Mouse (Mus musculus): ENCODE measurements at regions not wholly inside any gene's neighbourhood (a gene's known extent, or its start where the extent isn't known, plus 50 kb on each side); places are given as distances from the start of the nearest gene placed in this dataset.

DNA sequence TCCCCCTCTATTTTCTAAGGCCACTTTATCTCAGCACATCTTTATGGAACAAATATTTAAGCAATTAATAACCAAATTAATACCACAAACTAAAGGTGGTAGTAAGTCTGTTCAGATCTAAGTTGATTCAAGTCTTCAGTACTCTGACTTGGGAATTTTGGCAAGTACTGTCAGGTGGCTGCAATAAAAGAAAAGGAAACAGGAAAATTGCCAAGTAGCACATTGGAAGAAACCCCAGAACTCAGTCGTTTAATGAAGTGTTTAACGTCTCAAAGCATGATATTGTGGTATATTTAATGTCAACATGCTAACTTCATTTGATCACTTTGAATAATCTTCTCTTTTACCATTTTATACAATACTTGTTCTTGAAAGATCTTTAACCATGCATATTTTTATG, 142.2 kb downstream of the Gm11146 start:
- no peak for DNase-seq (ENCODE audit: low spot score)

DNA sequence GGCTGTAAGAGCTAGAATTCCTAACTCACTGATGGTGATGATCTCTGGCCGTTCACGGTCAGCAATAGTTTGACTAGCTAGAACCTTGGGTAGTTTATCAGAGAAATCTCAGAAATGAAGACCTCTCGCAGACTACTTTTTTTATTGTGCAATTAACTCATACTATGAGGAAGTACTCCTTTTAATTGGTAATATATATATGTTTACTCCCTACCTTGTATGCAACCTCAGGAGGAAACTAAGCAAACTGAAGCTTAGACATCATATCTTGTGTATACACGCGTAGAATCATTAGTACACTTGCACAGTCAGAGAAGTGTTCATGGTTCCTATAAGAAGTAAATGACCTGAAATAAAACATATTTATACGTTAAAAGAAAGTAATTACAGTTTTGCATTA, 157.2 kb downstream of the Gm11146 start:
- no peak for DNase-seq (ENCODE audit: low spot score)

- peak; percentile 9 for DNase-seq (ENCODE audit: low spot score)
Observed at GRCm38 (mm10) chr16:77444006-77444405, 157.9 kb downstream of the Gm11146 start.

- DNase-seq (ENCODE audit: low spot score): no peak
Observed at GRCm38 (mm10) chr16:77443318-77443717, 158.6 kb downstream of the Gm11146 start.

- no peak for DNase-seq (ENCODE audit: low spot score)
Observed at GRCm38 (mm10) chr16:77442866-77443265, 159.0 kb downstream of the Gm11146 start.

GRCm38 (mm10) chr16:77431345-77431744, 170.5 kb downstream of the Gm11146 start:
- no peak for DNase-seq (ENCODE audit: low spot score)

- no peak for DNase-seq (ENCODE audit: low spot score)
Observed at GRCm38 (mm10) chr16:77422385-77423363, 179.2 kb downstream of the Gm11146 start.

GRCm38 (mm10) chr16:77421591-77422024, 180.3 kb downstream of the Gm11146 start:
- DNase-seq (ENCODE audit: low spot score): peak; percentile 5

DNA sequence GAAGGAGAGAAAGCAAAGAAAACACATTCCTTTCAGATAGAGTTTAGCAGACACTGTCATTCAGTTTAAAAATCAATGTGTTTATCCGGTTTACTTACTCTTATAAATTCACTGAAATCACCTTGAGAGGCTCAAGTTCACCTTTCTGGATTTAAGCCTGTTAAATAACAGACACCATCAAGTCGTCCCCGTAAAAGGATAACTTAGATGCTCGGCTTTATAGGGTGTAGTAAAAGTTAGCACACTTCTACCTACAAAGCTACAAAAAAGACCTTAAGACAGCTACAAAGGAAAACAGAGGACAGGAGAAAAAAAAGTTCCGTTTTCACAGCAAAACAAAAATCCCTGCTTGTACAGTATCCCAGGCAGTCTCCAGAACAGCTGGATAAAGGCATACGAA, 180.9 kb downstream of the Gm11146 start:
- no peak for DNase-seq (ENCODE audit: low spot score)

DNA sequence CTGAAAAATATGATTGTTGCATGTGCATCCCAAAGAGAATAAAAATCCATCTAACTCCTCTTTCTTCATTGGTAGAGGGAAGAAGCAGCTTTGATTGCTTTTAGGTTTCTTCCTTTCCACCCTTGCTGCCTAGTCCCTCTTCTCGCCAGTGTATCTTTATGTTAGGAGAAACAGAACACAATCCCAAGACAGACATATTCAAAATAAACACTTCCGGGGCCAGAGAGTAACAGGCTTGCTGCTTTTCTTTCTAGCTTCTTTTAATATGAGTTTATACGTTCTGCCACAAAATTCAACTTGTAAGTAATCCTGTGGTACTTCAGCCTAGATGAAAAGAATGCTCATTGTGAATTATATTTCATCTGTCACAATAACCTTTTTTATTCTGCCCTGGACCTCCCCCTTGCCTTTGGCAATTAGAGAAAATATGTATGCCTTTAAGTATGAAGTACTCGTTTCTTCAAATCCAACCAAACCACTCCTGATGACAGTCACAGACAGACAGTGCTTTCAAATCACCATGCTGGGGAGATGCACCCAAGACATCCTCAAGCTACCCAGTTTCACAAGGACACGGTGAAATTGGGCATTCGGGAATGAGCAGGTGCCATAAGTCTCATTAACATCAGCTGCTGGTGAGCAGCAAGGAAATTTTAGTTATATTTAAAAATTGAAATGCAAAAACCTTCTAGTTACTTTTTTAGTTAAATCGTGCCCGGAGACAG, 181.6 kb downstream of the Gm11146 start:
- DNase-seq (ENCODE audit: low spot score): no peak

DNA sequence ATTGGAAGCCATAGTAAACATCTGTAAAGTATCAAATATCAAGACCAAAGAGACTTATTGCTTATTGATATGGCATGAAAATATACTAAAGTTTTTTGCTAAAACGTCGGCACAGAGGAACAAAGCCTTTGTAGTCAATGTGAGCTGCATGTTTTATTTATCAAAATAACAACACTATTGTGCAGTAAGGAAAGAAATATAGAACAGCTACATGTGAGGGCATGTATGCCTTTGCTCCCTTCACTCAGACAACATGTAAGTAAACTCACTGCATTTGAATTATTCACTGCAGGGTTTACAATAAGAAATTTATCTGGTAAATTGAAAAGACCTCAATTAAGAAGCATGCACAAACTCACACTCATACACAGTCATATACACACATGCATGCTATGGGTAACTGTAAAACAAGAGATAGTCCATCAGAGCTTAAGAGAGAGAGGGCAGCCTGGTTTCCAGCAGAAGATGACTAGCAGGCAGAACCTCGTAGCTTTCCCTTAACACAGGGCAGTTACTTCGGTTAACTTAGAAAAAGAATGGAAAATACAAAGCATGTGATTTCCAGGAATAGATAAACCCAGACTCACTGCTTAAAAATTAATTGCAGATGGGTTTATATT, 182.7 kb downstream of the Gm11146 start:
- no peak for DNase-seq (ENCODE audit: low spot score)

DNA sequence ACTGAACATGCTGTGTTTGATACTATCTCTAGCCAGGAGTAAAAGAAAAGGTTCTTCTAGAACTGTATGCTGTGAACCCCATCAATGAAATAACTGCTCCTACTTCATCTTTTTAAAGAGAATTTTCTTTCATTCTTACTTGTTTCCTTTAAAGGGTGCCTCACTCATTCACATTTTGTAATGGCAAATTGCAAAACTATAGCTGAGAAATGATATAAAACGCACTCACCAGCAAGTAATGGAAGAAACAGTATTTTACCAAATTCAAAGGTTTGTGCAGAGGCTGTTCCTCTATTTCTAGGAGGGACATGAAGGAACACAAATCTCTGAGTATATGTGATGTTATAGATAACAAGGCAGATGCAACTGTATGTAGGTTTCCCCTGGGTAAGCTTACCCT, 183.4 kb downstream of the Gm11146 start:
- DNase-seq (ENCODE audit: low spot score): no peak

GRCm38 (mm10) chr16:77417791-77418190, 184.1 kb downstream of the Gm11146 start:
- peak; percentile 3 for DNase-seq (ENCODE audit: low spot score)

DNA sequence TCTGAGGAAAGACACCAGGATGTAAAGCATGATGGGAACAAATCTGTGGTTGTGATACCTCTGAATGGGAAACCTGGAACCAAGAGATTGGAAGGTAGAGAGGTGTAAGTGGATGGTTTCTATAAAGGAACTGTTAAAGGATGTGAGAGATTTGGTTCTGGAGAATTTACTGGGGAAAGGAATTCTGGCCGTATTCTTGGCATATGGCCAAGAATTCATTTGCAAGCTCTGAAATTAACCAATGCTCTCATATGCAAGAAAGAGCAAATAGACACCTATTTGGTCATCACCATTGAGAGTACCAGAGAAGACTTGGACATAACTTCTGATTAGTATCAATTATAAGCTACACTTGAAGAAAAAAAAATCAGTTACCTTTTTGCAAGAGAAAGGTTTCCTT, 187.3 kb downstream of the Gm11146 start:
- no peak for DNase-seq (ENCODE audit: low spot score)

GRCm38 (mm10) chr16:77409168-77409567, 192.7 kb downstream of the Gm11146 start:
- DNase-seq (ENCODE audit: low spot score): no peak

DNA sequence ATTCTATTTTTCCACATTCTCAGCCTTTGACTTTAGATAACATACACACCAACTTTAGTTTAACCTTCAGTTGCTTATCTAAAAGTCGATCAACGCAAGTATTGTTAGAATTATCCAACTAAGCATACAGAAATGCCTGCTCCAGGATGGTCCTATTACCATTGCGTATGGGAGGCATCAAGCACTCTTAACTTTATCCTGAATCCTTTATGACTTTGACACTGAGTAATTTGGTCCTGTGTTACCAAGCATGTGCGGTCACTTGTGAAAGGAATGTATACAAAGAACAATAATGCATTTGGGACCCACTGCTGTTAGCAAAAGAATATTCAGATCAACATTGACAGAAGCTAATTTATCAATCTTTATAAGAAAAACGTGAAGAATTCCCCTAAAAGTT, 194.9 kb downstream of the Gm11146 start:
- no peak for DNase-seq (ENCODE audit: low spot score)

DNA sequence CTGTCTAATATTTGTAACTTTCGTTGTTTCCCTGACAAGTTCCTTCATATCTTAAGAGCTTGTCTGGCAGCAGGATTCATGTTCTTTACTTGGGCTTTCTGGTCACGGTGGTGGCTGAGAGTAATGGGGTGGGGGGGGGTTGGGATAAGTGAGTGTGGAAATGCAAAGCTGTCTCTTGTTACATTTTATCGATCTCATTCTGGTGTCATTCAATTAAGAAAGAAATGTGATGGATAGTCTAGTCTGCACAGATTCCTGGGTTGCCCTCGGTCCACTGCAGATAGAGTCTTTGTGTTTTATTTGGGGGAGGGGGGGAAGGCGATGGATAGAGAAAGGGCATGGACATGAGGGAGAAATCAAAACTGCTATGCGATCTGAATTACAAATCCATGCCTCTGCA, 196.0 kb downstream of the Gm11146 start:
- no peak for DNase-seq (ENCODE audit: low spot score)

- DNase-seq (ENCODE audit: low spot score): no peak
Observed at GRCm38 (mm10) chr16:77405181-77405818, 196.6 kb downstream of the Gm11146 start.

GRCm38 (mm10) chr16:77402711-77403280, 199.1 kb downstream of the Gm11146 start:
- DNase-seq (ENCODE audit: low spot score): peak; percentile 12

DNA sequence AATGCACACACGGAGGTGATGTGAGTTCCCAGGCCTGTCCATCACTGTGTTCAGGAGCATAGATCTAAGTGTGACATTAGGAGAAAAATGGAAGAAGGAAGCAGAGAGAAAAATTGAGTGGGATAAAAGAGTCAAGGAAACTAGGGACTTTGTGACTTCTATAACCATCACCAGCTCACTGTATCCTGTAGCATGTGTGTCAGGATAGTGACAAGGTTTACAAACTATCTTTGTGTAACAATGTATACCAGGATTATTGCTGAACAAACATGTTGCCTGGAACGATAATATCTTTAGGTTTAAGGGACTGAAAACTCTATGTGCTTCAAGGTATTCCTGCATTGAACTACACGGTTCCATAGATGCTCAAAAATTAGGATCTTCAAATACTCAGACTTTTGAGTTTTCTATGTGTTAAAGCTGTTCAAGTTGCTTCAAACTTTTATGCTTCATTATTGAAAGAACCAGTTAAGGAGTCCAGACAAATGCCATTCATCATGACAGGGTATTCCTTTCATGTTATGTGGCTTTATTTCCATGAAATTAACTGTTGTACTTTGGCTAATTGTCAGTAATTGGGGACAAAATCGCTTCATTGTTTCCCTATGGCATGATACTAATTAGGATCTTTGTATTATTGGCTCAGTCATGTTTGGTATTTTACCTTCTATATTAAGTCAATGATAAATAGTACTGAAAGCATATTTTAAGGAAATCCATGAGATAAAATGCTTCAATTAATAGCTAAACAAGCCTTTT, 200.5 kb downstream of the Gm11146 start:
- no peak for DNase-seq (ENCODE audit: low spot score)

DNA sequence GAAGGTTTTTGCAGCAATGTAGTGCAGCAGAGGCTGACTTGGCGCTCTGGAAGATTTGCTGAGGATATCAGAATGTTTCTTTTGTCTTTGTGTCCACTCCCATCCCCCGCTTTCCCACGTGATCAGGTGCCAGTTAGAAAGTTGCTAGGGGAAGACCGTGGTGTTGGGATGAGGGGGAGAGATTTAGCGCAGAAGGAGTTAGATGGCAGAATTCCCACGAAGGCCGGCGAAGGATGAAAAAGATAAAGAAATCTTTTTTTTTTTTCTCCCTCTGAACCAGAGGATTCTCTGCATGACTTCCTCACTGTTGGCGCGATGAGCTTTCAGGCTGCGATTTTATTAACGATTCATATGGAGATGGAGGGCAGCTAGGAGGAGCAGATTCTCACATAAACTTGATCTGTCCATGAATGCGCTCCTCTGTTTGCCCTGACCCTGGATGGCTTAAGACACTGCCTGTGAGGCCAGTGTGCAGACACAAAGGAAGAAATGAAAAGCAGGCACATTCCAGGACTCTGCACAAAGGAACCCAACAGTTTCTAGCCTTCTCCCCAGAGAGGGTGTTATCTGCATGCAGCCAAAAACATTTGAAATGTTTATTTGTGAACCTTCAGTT, 201.5 kb downstream of the Gm11146 start:
- DNase-seq (ENCODE audit: low spot score): peak; percentile 54
